Mouse (Mus musculus) bone marrow, adult 2 months (tissue): ENCODE measurements around the gene Wdr59.

Experiments
- CTCF ChIP-seq: fragments of 200-500 bp; IDR thresholded peaks from 2 replicates; pipeline ENCODE4 v1.5.1; 2011; ENCODE audit warnings: low read length, control low read depth; ENCODE audit not compliant: control insufficient read depth, insufficient read depth
- POLR2A ChIP-seq: fragments of 200-500 bp; IDR thresholded peaks from 2 replicates; pipeline ENCODE4 v1.6.1; 2011; ENCODE audit warnings: low read depth, mild to moderate bottlenecking, control low read depth, low read length, borderline replicate concordance; ENCODE audit not compliant: control insufficient read depth

GRCm38 (mm10) chr8:111551511-111552130 lies 29.7 kb upstream of the Wdr59 start:
- TF ChIP-seq CTCF (no peak), POLR2A (no peak)
